Mouse (Mus musculus): ENCODE measurements at regions not wholly inside any gene's neighbourhood (a gene's known extent, or its start where the extent isn't known, plus 50 kb on each side); places are given as distances from the start of the nearest gene placed in this dataset.
A peak's percentile ranks its signal among the peaks of the same experiment; 100 is the strongest.

DNA sequence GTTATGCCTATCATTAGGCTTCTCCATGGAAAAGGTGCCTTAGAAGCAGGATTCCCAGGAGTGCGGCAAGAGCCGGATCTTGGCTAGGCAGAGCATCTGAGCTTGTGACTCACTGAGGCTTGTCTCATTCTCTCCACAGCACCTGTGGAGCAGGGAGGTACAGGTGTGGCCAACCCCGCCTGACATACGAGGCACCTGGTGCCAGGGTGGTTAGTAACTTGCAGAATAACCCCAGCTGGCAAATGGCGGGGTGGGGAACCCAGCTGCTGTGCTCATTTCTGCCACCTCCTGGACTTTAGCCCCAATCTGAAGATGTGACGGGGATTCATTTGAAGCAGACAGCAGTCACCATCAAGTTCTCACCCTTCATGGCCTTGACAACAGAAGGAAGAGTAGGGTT lies 96.2 kb downstream of the Pdgfra start:
- no peak for DNase-seq (ENCODE audit: extremely low spot score in 1 of 2, low spot score in 1 of 2)

DNA sequence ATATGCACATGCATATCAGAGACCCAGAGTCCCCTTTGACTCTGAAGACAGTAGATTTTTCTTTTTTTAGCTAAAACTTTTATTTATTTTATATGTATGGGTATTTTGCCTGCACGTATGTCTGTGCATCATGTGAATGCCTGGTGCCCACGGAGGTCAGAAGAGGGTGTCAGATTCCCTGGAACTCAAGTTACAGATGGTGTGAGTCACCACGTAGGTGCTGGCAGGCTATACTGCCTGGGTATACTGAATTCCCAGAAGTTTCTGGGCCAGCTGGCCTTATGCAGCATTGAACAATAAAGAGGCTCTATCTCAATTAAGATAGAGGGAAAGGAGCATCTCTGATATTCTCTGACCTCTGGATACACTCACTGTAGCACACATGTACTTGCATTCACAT lies 97.6 kb downstream of the Pdgfra start:
- DNase-seq (ENCODE audit: extremely low spot score in 1 of 2, low spot score in 1 of 2) = no peak

DNA sequence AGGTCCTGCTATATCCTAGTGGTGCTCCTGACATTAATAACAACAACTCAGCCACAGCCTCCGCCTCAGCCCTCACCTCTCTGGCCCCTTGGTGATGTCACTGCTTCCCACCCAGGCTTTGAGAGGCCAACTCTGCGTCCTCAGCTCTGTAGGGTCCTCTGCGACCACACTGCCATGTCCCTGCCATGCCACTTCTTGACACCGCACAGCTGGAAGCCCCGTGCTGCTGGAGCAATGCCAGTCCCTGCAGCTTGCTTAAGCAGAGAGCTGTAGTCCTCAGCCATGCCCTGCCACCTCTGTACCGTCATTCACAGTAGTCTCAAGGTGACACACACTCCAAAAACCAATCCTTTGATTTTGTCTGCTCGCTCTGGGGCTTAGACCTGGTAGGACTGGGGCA lies 101.3 kb downstream of the Pdgfra start:
- DNase-seq (ENCODE audit: extremely low spot score in 1 of 2, low spot score in 1 of 2) = no peak

DNA sequence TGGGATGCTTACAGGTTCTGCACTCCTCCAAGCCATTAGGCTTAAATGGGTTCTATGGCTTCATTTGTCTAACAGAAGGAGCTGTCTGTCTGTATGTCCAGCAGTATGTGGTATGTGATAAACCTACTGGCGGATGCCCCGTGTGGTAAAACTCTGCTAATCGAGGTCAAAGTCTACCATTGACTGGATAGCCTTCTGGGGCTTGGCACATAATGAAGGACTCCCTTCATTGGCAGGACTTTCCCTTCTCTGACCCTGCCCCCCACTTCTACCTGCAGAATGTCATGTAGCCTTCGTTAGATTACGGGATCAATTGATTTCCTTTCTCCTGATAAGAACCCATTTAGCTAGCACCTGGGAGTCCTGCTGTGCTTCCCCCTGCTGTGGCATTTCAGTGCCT lies 101.7 kb downstream of the Pdgfra start:
- no peak for DNase-seq (ENCODE audit: extremely low spot score in 1 of 2, low spot score in 1 of 2)

DNA sequence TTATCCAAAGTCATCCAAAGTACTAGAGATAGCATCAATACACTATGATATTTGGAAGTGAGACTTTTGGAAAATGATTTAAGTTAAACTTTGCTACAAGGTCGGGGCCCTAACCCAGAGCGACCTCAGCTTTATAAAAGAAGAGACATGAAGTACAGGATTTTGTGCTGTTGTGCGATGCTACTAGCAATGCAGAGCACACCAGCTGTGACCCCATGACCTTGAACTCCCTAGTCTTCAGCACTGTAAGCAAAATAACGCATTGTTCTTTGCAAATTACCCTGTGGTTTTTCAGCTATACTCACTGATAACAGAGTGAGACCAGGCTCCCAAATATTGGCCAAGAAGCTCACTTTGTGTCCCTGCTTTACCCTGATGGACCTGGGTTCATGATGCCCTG lies 104.1 kb downstream of the Pdgfra start:
- no peak for DNase-seq (ENCODE audit: extremely low spot score in 1 of 2, low spot score in 1 of 2)

DNA sequence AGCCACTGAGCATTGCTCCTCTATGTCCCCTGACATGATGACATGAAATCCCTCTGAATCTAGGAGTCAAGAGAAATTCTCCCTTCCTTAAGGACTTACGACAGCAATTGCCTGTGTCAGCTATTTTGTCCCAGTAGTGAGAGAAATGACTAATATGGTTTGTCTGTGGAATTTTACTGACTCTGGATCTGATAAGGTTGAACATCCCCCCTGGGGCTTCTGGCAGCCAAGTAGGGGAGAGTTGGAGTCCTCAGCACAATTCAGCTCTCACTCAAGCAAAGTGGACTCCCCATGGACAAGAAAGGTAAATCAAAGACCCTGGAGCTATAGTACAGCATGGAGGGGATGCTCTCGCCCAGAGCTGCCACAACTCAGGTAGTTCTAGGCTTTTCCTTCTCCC lies 105.0 kb downstream of the Pdgfra start:
- DNase-seq (ENCODE audit: extremely low spot score in 1 of 2, low spot score in 1 of 2) = no peak

DNA sequence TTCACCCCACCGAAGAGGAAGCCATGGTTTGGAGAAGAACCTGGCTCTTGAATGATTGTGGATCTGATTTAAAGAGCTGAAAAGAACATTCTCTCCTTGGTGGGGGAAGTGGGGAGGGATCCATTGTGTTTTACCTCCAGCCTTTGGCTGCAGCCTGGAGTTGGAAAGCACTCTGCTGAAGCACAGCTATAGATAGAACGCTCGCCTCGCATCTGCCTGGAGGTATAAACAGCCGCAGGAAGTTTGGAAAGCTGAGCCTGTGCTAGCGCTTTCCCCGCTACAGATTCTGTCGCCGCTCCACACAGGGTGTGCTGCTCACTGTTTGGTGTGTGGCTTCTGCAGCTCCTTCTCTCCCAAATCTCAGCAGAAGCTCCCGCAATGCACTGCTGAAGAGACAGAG lies 108.2 kb downstream of the Pdgfra start:
- DNase-seq (ENCODE audit: extremely low spot score in 1 of 2, low spot score in 1 of 2) = peak; percentile 16 to 67

DNA sequence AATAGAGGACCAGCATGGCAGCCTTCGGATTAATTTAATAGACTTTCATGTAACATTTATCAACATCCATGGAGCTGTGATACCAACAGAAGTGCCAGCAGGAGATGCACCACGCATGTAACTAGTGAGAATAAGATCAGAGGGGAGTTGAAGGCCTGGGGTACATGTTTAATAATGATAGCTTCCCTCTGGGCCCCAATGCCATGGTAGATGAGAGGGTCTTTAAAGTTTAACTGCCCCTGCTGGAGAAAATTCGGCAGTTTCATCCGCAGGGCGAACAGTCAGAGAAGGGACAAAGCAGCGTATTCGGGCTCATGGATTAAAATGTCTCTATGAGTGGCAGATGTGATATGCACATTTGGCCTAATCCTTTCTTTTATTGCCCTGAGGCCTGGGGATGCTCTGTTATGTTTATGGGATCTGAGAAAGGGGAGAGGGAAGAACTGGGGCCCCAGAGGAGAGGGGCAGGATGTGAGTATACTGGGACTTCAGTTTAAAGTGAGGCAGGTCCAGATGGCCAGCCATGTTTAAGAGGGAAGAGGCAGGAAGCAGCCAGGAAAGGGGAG lies 114.1 kb downstream of the Pdgfra start:
- no peak for DNase-seq (ENCODE audit: extremely low spot score in 1 of 2, low spot score in 1 of 2)

DNA sequence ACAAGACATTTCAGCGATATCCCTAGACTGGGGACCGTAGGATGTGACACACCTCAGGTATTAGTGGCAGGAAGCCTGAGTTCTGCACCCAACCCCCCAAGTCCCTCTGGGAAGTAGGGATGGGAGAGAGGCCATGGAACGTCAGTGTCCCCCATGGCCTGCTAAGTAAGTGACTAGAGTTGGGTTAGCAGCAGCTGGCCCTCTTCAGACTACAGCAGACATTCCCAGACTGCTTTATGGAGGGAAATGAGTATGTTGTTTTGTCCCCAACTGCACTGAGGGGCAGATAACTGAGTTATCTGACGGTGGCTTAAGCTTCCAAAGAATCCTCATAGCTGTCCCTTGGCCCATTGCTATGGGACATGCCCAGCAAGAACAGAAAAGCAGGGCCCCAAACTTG lies 114.8 kb downstream of the Pdgfra start:
- no peak for DNase-seq (ENCODE audit: extremely low spot score in 1 of 2, low spot score in 1 of 2)

DNA sequence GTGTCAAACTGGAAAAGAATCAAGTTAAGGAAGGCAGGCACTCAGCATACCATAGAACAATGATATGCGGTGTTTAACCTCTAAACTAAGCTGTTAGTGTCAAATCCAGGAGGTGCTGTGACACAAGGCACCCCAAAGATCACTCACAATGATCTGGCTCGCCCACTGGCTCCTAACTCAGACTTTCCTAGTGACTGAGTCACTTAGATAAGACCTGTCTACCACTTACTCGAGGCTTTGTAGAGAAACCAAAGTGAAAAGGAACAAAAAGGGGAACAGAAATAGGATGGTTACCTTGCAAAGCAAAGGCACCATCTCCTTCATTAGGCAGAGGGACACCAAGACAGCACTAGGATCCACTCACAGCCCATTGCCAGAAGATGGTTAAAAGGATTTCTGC lies 115.7 kb downstream of the Pdgfra start:
- no peak for DNase-seq (ENCODE audit: extremely low spot score in 1 of 2, low spot score in 1 of 2)

DNA sequence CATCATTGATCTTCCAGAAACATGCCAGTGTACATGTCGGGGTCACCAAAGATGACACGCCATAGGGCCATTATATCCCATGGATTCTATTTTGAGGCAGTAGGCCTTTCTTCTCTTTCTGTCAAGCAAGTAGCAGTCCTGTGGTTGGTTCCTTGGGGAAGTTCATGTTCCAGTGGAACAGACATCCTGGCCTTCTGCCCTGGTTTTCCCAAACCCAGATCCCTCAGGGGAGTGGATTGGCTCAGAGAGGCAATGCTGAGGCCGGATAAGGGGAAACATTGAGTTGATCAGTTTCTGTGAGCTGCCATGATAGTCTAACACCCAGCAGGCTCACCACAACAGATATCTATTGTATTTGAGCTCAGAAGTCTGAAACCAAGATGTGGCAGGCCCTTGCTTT lies 125.9 kb downstream of the Pdgfra start:
- DNase-seq (ENCODE audit: extremely low spot score in 1 of 2, low spot score in 1 of 2) = no peak

DNA sequence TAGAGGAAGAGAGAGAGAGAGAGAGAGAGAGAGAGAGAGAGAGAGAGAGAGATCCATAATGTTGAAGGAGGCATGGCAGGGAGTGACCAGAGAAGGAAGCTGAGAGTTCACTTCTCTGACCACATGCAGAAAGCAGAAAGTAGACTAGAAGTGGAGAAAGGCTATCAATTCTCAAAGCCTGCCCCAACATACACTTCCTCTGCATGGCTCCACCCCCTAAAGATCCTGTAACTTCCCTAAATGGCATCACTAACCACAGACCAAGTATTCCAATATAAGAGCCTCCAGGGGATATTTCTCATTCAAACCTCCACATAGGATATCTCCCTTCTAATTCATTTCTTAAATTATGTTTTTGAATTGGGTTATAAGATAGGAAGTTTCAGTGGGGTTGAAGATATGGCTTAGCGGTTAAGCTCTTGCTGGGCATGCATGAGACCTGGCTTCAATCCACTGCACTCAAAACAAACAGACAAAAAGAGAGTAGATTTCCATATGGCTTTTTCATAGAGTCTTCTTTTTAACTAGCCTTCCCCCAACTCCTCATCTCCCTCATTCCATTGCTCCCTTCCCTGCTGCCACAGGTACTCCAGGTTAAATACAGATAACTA lies 127.6 kb downstream of the Pdgfra start:
- DNase-seq (ENCODE audit: extremely low spot score in 1 of 2, low spot score in 1 of 2) = no peak

DNA sequence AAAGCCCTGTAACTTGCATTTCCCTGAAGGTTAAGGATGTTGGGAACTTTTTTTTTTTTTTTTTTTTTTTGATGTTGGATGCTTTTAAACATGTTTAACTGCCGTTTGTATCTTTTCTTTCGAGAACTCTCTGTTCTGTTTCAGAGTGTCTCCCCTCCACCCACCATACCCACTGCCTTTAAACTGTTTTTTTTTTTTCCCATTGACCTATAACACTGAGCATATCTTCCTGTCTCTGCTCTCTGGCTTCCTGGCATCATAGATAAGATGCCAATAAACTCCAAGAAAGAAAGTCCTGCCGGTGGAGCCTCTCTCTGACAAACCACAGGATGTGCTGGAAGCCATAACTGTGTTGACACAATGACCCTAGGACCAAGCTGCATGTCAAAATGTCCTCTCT lies 128.6 kb downstream of the Pdgfra start:
- DNase-seq (ENCODE audit: extremely low spot score in 1 of 2, low spot score in 1 of 2) = no peak

DNA sequence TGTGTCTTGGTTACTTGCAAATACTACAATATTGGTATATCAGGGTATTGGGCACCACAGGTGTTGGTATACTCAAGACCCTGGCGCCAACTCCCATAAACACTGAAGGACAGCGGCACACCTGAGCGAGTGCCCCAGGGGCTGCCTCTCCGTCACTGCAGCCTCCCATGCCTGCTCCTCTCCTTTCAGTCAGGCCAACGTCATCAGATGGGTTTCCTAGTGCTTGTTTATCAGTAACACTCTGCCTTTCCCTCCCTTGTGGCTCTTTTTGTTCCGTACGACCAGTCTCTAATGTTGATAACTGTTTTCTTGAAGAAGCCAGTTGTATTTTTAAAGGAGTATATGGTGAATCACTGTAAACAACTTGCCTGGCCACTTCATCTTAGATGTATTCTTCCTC lies 129.4 kb downstream of the Pdgfra start:
- DNase-seq (ENCODE audit: extremely low spot score in 1 of 2, low spot score in 1 of 2) = no peak

DNA sequence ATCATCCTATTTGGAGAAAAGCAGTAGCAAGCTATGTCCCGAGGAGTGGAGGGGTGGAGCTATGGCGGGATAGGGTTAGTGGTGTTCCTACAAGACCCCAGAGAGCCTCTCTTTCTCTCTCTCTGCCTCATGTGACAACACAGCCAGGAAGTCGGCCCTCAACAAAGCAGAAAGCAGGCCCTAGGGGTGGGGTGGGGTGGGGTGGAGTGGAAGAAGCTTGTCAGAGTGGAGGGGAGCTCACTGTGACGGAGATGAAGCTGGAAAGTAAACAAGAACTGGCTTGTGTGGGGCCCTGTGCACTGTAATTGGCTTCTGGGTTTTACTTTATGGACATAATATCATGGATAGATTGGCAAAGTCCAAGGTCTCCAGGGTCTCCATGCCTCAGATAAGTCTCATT lies 130.5 kb downstream of the Pdgfra start:
- DNase-seq (ENCODE audit: extremely low spot score in 1 of 2, low spot score in 1 of 2) = no peak

DNA sequence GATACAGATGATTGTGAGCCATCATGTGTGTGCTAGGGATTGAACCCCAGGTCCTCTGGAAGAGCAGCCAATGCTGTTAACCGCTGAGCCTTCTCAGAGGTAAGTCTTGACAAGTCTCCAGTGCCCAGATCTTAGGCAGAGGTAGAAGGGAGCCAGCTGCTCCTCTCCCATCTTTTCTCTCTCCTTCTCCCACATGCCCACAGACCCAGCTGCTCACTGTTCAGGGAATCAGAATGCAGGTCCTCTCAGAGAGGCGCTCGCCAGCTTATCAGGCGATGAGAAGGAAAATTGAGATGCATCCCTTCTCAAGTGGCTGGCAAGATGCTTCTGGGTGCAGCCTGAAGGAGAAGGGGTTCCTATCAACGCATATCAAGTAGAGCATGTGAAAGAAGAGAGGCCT lies 131.7 kb downstream of the Pdgfra start:
- peak in 1 of 2 experiments; percentile 33 for DNase-seq (ENCODE audit: extremely low spot score in 1 of 2, low spot score in 1 of 2)

DNA sequence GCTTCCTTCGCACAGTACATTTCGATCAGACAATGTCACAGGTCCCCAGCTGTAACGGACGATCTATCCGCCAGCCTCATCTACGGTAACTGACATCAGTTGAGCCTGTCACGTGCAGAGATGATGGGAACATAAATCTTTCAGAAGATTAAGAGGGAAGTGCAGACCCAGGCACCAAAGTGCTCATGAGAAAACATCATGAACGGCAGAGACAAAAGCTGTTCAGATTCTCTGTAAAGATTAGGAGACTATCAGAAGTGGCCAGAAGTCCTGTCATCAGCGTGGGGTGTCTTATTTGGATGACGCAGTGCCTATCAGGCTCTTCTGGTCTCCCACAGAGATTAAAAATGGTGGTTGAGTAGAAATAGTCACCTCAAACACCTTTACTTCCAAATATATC lies 133.9 kb downstream of the Pdgfra start:
- no peak for DNase-seq (ENCODE audit: extremely low spot score in 1 of 2, low spot score in 1 of 2)

DNA sequence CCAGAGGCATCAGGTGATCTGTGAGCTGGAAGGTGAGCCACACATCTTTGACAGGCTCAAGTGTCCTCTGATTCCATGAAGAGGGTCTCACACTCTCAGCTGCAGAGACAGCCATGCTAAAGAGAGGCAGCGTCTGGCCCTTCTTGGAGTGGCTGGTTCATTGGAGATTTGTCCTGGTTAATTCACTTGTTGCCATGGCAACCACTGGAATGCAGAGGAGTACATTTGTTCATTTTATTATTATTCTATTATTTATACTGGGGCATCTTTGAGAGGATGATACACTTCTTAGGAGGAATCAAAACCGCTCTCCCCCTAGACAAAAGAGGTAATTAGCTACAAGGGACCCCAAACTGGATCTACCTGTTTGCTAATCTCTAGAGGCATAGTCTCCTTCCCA lies 143.6 kb downstream of the Pdgfra start:
- DNase-seq (ENCODE audit: extremely low spot score in 1 of 2, low spot score in 1 of 2) = no peak

DNA sequence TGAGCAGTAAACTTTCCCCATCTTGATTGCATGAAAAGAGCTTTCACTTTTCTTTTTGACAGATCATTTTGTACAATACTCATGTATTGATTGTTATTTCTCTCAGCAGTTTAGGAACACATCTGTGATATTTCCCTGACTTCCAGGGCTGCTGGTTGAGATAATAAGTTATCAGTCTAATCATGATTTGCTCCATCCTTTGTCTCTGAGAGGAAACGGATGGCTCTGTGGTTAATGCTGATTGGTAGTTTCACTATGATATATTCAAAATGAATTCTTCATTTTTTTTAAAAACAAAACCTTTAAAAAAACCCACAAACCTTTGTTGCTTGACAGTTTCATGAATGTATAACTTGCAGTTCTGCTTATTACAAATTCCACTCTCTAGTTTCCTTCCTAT lies 160.8 kb downstream of the Pdgfra start:
- DNase-seq (ENCODE audit: extremely low spot score in 1 of 2, low spot score in 1 of 2) = no peak

DNA sequence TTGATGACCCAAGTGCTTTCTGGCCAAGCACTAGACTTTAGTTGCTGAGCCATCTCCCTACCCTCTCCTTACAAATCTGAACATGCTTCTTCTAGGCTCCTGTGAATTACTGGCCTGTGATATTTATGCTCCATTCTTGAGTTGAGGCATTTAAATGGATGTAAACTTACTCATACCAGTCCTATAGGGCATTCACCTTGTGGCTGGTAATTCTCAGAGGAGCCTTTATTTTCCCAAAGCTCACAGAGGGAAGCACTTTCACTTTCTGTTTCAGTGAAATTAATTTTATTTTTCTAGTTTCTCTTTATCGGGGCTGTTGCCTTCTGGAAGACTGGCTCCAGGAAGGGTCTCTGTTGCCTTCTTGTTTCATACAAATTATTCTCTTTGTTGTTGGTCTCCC lies 163.9 kb downstream of the Pdgfra start:
- DNase-seq (ENCODE audit: extremely low spot score in 1 of 2, low spot score in 1 of 2) = no peak

DNA sequence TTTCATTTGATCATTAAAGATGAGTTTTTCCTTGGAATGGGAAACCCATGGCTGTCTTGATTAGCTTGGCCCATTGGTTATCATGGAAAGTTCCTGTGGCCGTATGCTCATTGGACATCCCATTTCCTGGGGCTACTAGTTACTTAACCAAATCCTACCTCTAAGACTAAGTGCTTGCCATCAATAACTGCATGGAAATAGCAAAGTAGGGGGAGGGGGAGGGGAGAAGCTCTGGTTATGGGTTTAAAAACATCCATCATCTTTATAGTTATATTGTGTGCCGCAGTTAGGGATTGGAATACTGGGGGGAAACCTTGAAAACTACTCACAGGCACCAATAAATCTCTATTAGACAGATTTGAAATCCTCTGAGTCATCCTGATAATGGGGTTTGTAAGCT lies 168.4 kb downstream of the Pdgfra start:
- DNase-seq (ENCODE audit: extremely low spot score in 1 of 2, low spot score in 1 of 2) = no peak

DNA sequence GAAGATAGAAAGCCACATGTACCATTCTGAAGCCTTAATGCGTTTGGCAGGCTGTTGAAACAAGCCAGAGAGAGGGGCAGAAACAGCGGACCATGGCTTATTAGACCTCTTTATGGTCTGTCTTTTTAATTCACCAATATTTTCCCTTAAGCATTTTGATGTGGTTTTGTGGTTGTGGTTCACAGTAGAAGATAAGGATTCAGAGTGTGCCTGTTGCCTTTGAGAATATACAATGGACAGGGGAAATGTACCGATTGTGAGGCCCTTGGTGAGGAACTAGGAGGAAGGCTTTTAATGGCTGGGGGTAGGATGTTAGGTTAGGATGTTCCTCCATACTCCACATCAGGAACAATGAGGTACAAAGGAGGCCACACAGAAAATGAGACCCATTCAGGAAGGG lies 182.0 kb downstream of the Pdgfra start:
- DNase-seq (ENCODE audit: extremely low spot score in 1 of 2, low spot score in 1 of 2) = no peak

DNA sequence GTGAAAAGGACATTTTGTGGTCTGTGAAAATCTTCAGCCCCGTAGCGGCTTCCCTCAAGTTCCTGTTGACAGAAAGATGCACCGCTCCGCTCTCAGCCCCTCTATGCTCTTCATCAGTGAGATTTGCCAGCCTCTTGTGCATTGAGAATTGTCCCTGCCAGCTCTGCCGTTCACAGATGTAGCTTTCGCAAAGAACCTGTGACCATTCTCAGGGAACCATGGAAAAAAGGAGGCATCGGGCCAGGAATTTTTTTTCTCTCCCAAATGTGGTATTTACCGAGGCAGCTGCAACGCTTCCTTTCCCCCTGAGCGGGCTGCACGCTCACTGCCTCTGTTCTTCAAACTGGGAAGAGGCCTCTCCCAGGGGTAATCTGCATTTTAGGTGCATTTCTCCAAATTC lies 184.4 kb downstream of the Pdgfra start:
- peak in 1 of 2 experiments; percentile 15 for DNase-seq (ENCODE audit: extremely low spot score in 1 of 2, low spot score in 1 of 2)

Measured in frontal cortex, adult 2 months (tissue).